Mouse (Mus musculus): ENCODE measurements around the gene Napsa. TPM values are rescaled to one million over a fixed set of nuclear protein-coding genes. Genes with fewer than 3 reads are reported as not detected.

Gene Napsa
- total RNA-seq, 2 experiments from 2014 or later, result 0.47 to 0.91 TPM

DNA sequence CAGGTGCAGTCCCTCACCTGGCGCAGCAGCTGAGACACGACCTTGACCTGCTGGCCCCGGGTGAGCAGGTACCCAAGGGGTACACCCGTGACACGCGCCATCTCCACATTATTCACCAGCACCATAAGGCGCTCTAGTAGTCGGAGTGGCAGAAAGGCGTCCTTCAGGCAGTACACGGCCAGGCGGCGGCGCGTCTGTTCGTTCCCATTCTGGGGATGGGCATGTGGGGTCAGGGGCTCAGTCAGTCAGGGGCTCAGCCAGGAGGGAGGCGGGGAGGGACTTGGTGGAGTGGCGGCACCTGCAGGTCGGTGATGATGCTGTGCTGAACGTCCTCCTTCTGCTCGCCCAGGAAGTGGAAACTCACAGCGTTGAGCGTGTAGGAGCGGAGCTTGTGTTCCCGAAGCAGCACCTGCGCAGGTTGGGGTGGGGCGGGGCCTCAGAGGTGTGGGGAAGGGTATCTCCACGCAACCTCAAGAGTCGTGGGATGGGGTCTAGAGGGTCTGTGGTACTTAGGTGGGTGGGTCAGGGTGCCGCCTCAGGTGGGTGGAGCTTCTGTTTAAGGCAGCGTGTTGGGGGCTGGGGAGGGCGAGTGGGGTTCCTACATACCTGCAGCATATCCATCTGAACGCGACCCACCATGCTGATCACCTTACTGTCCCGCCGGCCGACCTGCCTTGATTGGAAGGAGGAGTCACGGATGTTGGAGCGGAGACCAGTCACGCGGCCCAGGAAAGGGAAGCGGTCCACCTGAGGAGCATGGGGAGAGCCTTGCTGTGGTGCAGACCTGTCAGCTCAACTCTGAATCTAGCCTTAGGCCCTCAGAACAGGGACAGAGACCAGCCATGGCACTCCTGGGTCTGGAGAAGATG is 33.2 kb upstream of the Napsa start:
- no peak for DNase-seq (ENCODE audit: low spot score)

DNA sequence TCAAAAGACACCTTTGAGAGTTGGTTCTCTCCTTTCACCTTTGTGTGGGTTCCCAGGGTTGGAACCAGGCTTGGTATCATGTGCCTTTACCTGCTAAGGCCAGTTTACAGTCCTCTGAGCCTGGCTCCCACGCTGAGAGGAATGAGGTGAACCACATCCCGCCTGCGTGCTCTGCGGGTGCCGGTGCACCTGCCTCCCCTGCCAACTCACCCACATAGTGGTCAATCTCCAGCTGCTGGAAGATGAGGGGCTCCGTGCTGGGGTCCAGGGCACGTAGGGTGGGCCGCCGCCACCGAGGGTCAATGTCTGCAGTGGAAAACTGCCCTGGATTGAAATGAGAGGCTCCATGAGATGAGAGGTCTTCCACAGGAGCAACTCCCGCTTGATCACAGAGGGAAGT is 29.6 kb upstream of the Napsa start:
- no peak for DNase-seq (ENCODE audit: low spot score)

DNA sequence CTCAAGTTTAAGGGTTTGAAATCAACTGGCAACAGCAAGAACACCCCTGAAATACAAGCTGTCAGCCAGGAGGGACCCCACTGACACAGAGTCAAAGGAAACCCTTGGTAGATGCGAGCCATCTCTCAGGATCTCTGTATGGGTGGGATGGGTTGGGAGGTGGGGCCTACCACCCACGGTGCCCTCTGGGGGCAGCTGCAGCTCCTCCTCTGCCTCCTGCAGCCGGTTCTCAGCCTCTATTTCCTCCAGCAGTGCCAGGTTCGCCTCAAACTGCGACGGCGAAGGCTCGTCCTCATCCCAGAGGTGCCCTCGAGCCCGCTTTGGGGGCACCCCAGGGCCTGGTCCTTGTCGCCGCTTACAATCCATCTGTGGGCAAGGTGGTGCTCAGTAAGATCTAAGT is 29.1 kb upstream of the Napsa start:
- DNase-seq (ENCODE audit: low spot score), result no peak

DNA sequence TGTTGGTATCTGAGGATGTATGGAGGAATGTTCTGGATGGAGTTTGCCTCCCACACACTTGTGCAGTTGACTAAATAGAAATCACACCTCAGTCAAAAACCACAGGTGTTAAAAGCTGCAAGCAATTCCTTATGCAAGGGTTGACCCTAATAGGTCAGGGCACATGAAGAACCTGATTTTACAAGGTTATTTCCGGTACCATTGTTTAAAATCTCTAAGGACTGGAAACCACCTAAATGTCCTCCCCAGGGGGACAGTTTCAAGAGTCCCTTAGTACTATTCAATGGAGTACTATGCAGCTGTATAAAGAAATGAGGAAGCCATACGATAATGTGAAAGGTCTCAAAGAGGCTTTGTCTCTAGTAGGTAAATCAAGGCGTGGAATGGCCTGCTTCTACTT is 25.9 kb upstream of the Napsa start:
- DNase-seq (ENCODE audit: low spot score), result no peak

DNA sequence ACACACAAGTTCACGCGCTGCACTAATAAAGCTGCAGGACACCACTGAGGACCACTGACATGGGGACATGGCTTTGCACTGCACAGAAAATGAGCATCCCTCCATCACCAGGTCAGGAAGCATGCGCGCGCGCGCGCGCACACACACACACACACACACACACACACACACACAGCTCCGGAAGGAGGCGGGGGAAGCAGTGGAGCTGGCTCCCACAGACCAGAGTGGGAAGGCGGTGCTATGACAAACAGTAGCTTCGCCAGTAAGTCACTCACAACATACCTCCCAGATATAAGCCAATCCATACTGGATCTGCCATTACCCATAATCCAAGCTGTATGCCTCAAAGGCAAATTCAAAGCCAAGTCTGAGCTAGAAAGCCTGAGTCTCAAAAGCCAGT is 25.1 kb upstream of the Napsa start:
- no peak for DNase-seq (ENCODE audit: low spot score)

DNA sequence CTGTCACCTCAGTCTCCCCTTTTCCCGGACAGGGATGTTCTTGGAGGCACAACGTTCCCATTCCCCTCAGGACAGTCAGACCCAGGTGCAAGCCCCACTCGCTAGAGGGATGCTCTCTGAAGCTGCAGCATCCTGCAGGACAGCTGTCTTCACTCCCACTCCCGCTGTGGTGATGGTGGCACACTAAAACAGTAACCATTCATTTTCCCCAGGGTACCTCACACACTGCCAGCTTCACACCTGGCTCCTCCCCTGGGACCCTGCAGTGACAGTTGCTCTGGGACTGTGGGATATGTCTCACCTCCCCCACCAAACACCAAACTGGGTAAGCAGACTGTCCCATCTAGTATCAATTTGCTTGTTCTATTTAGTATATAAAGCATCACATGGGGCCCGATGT is 24.5 kb upstream of the Napsa start:
- DNase-seq (ENCODE audit: low spot score), result no peak

DNA sequence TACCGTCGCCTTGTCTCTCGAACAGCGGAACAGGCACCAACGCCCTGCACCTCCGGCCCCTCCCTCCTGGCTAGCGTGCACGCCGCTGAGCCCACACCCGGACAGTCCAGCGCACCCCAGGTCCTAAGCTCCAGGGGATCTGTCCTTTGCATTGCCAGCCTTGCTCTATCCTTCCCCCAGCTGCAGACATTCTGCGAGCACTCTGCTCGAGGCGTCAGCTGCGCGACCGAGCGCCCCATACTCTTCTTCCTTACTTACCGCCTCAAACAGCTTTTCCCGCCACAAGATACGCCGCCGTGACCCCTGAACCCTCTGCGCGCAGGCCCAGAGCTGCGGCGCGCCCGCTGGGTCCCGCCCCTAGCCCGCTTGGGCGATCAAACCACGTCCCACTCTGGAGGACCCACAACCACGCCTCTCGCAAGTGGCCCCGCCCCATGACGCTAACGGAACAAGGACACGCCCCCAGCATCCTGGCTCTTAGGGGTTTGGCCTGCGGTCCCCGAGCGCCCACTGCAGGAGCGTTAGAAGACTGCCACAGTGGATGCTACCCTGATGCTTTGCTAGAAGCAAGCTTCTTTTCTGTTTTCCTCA is 23.6 kb upstream of the Napsa start, which contains the start of gene Pold1:
Pold1 (minus strand) TSS at position 353 of the 591 bp plus-strand sequence.
- peak; percentile 100 for DNase-seq (ENCODE audit: low spot score)

DNA sequence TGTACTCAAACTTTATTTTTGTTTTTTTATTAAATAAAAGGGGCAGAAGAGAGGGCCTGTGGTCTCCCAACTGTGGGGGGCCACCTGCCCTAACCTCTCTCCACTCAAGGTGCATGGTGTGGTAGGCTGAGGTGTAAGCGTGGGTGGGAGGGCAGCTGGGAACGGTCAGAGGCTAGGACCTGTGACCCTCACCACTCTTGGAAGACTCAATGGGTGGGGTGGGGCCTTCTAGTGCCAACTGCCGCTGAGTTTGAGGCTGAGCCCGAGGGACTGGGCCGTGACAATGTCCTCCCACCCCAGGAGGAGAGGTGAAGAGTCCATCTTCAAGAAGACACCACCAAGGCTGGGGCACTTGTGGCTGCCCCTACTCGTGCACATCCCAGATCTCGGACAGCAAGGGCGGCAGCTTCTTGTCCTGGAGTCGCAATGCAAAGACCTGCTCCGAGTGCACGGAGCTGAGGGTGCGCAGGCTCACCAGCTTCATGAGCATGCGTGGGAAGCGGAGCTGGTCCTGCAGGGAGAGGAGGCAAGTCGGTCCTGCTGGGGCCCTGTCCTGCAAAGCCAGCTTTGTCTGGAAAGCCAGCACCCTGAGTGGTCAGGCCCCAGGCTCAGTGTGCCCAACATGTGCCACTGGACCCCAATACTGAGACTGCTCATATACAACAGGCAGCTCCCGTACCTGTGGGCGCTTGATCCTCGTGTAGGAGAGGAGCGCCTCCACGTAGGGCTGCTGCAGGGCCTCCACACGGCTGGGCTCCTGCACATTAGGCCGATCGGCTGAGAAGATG is 22.4 kb upstream of the Napsa start:
- DNase-seq (ENCODE audit: low spot score), result no peak

DNA sequence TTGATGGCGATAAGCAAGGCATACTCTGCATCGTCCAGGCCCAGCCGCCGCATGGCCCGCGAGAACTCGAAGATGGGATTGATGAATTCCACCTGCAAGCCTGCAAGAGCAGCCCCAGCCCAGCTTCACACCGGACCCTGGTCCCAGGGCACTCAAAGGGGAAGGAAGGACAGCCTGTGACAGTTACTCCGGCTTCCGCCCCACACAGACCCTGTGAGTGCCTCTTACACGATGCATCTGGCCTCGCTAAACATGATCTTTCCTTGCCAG is 21.8 kb upstream of the Napsa start:
- no peak for DNase-seq (ENCODE audit: low spot score)

DNA sequence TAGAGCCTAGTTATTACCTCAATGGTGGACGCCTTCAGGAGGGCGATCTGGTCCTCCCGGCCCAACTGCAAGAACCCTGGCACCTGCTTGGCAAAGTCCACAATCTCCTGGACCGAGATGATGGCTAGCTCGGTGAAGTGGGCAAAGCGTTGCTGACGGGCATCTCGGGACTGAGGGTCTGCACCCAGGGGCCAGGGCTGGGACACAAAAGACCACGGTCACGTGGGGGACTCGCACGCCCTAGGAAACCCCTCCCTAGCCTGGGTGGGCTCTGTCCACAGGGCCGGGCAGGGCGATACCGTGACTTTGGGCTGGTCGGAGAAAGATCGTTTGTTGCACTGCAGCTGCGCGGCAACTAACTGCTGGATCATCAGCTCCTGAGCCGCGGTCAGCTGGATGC is 20.9 kb upstream of the Napsa start:
- DNase-seq (ENCODE audit: low spot score), result no peak

DNA sequence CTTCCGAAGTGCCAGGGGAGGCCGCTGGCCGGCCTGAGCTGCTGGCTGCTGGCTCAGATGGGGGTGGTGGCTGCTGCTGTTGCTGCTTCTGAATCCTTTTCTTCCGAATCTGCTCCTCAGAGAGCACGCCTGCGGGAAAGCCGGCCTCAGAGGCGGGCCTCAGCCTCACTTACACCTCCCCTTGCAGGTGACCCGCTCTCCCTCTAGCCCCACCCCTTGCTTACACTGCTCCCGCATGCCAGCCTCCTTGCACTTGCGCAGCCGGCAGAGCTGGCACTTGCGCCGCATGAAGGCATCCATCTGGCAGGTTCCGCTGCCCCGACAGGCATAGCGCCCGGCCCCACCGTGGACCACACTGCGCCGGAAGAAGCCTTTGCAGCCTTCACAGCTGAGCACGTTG is 20.4 kb upstream of the Napsa start:
- DNase-seq (ENCODE audit: low spot score), result no peak

DNA sequence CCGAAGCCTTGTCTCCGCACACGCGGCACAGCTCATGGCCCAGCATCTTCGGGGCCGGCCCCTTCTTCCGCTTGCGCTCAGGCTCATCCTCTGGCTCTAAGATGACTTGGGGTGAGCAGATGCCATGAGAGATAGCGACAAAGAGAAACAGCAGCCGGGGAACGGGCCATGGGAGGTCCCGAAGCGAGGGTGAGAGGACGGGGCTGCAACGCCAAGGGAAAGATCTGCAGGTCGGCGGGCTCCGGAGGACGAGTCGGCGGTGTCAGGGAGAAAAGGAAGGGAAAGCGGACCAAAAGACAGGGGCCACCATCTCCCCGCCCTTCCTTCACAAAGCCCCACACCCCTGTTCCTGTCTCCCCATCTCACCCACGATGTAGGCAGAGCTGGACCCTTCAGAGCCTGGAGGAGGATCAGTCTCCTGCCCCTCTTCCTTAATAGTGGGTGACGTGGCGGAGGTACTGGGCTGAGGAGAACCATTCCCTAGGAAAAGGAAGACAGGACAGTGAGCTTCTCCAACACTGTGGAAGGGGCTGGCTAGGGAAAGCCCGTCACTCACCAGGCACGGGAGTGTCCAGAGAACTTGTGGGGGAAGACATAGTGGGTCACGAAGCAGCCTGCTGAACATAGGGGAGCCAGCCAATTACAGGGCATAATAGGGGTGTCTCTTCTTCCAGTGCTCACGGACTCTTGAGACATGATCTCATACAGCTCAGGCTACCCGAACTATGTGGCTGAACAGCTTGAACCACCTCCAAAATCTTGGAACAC is 19.9 kb upstream of the Napsa start:
- DNase-seq (ENCODE audit: low spot score), result no peak

DNA sequence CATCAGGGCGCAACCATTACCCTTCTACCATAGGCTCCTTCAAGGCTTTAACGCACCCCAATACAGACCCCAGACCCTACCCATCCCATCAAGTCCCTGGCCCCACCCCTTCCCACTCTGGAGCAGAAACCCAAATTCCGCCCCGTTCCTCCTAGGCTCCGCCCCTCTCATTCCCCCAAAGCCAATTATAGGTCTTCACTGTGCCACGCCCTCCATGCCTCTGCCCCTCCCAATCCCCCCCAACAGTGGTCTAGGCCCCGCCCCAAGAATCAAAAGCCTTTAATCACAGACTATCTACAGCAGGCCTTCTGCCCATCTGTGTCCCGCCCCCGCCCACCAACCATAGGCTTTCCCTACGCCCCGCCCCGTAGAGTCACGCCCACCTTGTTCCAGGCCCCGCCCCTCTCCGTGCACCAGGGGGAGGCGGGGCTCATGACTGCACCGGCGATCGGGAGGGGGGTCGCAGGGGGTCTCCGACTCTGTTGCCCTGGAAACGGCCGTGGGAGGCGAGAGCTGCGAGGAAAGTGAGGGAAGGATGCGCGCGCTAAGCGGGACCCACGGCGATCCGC is 18.9 kb upstream of the Napsa start:
- peak; percentile 79 for DNase-seq (ENCODE audit: low spot score)

DNA sequence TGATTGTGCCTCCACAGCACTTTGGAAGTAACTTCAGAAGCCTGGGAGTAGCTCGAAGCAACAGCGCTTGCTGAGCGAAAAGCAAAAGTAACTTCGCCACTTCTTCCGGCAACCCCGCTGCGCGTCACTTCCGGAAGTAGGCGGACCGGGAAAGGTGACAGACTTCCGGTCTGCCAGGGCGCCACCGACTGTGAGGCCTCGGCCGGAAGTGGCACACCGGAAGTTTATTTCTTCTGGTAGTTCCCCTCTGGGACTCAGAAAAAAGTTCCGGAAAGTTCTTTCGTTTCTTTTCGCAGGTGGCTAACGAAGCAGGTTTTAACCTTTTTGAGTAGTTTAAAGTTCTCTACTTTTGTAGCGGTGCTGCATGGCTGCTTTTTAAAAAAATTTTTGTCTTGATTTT is 18.4 kb upstream of the Napsa start, which contains the start of gene Nr1h2:
Nr1h2 (minus strand) TSS at position 126 of the 400 bp plus-strand sequence.
- peak; percentile 97 for DNase-seq (ENCODE audit: low spot score)

DNA sequence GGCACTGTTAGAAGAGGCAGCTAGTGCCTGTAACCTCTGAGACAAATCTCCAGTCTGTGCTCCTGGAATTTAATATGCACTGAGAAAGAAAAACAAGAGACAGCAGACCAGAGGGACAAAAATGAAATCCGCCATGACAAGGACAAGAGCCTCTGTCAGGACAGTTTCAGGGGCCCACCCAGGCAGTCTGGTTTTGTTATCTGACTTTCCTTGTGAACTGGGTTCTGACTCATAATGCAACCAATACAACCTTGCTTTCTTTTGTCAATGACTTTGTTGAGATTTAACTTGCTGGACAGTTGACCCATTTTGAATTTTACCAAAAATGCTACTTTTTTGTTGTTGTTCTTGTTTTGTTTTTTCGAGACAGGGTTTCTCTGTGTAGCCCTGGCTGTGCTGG is 14.6 kb upstream of the Napsa start:
- DNase-seq (ENCODE audit: low spot score), result no peak

DNA sequence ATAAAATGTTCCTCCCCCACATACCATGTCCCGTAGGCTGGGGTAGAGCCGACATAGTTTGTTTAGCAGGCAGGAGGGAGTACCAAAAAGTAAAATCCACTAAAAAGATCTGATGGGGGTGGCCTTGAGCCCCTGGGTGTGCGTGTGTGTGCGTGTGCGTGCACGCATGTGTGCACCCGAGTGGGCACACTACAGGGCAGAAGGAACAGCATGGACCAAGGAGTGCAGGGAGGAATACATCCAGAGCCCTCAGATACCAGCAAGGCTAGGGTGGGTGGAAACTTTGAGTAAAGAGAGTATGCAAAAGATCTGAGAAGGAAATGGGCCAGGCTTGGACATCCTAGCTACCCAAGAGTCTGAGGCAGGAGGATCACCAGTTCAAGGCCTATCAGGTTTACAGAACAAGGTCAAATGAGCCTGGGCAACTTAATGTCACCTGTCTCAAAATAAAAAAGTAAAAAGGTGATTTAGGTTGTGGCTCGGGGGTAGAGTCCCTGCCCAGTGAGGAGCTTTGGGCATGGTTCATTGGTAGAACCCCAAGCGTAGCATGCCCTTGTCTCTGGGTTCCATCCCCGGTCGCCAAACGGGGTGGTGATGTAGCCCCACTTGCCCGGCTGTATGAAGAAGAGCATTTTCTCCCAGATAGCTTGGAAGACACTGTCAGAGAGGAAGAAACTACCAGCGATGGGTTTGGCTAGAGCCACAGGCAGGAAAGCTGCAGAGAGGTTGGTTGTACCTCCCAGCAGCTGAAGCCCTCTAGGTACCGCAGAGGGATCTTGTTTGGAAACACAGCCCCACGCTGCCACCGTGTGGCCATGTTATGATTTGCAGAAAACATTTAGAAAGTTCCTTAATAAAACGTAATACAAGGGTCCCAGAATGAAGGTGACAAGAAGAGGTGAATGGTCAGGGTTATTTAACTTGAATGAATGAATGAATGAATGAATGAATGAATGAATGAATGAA is 11.5 kb upstream of the Napsa start:
- DNase-seq (ENCODE audit: low spot score), result peak; percentile 75

DNA sequence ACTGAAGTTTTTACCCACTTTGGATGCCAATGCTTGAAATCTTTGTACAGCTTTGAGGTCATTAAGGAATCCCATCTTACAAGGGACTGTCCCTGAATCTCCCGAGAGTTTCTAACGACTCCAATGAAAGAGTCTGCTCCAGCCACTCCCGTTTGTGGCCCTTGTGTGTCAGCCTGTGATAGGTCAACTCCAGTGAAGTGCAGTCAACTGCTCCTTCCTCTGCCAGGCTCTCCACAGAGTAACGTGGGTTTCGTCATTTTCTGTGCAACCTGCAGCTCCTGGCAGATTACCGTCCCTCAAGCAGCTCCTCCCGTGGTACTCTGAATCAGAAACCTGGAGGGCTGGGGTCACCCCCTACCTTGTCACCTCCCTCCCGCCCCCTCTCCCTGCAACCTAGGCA is 8.9 kb upstream of the Napsa start:
- DNase-seq (ENCODE audit: low spot score), result no peak

DNA sequence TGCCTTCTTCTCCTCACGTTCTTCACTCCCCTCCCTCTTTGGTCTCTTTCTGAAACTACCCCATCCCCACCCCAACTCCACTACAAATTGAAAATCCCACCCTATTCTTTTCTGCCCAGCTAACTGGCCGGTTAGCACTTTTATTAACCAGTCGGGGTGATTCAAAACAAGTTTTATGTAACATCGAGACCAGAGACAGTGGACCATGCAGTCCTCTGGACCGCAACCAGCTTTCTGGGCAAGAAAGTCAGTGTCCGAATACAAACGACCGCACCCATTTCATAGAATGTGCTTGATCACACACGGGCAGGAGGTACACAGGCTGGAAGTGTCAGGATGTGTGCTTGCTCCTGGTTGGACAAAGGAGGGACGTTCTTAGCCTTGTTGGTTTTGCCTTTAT is 7.7 kb upstream of the Napsa start:
- no peak for DNase-seq (ENCODE audit: low spot score)

DNA sequence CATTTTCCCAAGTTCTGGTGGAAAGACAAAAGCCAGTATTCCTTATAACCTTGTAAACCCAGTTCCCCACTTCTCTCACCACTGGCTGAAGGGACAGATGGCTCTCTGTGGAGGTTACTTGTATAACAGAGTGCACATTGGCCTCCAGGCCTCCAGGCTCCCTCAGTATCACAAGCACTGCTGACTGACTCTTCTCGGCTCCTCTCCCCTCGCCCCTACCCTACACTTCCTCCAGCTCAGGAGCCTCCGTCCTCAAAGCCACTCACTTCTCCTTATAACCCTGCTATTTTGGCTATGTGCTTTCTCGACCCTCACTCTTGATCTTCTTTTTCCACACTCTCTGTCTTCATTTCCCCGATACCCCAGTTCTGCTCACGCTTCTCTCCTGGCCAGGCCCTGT is 6.8 kb upstream of the Napsa start:
- DNase-seq (ENCODE audit: low spot score), result no peak

DNA sequence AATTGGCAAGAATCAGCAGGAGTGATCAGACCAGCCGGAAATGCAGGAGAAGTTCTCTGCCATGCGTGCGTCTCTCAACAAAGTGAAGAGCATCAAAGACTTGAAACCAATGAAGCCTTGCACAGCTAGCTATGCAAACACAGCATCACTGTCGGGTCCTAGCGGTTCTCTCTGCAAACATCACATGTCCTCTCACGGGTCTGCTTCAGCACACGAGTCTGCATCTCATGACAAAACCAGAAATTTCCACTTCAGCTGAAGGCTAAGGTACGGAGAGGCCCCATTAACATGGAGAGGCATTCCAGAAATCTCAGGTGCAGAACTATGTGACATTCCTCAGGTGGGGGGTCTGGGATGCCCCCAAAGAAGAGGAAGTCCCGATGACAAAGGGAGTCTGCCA is 3.4 kb upstream of the Napsa start:
- DNase-seq (ENCODE audit: low spot score), result no peak
